Mouse (Mus musculus): ENCODE data around the gene Fry.
A peak's percentile ranks its signal among the peaks of the same experiment; 100 is the strongest.

Fry gene

GRCm38 (mm10) chr5:150229776-150230175, 111.3 kb downstream of the Fry start:
- peak; percentile 13 to 26 for DNase-seq

DNA sequence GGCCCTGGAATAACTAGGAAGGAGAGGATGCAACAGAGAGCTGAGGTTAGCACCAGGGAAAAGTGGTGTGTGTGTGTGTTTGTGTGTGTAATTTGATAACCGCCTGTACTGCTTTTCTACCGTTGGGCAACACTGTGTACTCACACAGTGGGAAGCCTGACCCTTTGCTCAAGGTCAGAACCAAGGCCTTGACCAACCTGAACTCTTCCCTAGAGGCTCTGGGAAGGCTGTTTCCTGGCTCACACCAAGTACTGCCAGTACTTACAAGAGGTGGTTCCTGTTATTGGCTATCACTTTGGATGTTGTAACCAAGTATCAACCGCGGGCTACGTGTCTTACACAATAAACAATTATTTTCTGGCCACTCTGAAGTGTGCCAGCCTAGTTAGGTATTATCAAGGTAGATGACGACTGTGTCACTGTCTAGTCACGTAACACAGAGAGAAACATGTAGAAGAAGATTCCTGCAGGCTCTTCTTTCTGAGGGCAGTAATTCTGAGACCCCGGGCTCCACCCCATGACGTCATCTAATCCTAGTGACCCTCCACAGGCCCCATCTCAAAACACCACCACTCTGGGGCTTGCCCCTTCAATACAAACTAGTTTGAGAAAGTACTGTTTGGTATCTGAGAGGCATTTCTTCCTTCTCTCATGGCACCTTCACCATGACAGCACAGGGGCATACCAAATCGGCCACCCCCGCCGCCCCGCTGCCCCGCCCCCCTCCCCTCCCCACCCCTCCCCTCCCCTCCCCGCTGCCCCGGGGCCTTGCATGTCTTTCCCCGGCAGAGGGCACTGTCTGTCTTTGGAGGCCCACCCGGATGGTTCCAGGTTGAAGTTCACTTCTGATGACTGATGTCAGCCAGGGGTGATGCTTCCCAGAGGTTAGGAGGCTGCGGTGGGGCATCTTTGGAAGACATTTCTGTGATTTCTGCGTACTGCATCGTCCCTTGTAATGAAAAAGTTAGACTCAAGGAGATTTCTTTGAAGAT, 114.0 kb downstream of the Fry start:
- DNase-seq: peak; percentile 54 to 56

- DNase-seq: peak; percentile 60 to 67
These were observed 114.9 kb downstream of the Fry start for GRCm38 (mm10) chr5:150233154-150233886.

GRCm38 (mm10) chr5:150235931-150236330, 117.5 kb downstream of the Fry start:
- DNase-seq: no peak

- no peak for DNase-seq
These were observed 118.2 kb downstream of the Fry start for GRCm38 (mm10) chr5:150236597-150236996.

DNA sequence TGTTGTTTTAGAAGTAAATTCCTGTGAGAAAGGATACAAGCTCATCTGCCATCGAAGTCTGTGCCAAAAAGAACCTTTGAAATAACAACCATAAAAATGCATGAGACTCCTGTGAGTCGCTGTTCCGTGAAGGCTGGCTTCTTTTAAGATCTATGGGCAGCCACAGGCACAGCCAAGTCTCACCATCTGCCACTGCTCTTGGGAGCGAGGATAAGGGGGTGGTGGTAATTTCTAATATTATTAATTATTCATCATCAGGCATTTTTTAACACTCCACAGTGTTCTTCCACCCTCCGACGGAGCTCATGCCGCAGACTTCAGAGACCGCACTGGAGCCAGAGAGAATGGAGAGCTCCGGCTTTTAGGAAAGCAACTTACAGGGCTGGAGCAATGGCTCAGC, 123.2 kb downstream of the Fry start:
- no peak for DNase-seq

DNA sequence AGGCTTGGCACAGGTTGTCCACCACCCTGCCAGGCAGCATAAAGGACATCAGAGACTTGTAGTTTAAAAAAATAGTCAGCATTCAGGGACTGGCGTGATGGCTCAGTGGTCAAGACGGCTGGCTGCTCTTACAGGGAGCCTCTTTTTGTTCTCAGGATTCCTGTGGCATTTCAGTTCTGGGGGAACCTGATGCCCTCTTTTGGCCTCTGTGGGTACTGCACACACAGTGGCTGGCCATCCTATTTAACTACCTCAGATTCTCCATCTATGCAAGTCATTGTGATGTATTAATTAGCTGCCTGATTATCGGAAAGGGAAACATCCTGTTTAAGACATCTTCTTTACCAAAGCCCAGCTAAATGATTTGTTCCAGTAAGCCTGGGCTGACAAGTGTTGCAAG, 128.3 kb downstream of the Fry start:
- peak; percentile 16 to 18 for DNase-seq

DNA sequence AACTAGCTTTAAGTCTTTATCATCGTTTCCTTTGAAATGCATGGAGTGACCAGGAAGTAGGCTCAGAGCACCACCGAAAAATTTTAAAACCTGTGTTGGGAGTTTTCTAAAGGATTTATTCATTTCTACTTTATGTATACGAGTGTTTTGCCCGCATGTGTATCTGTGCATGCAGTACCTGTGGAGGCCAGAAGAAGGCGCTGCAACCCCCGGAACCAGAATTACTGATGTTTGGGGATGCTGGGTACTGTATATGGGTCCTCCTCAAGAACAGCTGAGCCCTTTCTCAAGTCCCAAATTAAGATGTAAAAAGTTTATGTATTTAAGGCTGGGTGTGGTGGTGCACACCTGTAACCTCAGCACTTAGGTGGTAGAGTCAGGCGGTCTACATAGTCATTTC, 139.3 kb downstream of the Fry start:
- DNase-seq: peak; percentile 17 to 22

- peak; percentile 5 to 7 for DNase-seq
These were observed 141.0 kb downstream of the Fry start for GRCm38 (mm10) chr5:150259191-150260053.

GRCm38 (mm10) chr5:150260054-150260386, 141.6 kb downstream of the Fry start:
- DNase-seq: no peak

GRCm38 (mm10) chr5:150261361-150261760, 142.9 kb downstream of the Fry start:
- no peak for DNase-seq

DNA sequence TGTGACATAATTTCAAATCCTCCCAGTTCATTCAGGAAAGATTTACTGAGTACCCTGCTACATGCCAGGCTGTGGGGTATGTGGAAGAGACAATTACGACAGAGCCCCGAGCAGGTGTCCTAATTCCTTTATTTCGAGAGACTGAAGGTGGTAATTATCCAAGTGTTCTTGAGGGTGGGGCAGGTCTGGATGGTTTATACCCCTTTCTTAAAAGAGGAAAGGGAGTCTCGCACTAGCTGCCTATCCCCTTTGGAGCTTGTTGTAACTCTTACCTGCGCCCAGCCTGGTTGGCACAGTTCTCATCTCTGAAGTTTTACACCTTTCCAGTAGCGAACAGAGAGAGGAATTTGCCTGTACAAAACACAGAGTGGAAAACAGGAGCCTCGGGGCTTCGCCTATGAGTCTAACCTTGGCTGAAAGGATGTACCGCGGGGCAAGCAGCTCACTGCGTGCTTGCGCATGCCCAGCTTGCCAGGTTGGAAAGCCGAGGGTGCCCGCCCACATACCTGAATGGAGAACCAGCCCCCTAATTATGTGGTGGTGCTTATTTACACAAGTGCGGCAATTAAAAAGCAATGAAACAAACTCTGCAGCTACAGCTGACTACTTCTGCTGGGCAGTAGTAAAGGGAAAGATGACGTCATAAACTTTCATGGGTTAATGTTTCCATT, 143.7 kb downstream of the Fry start:
- no peak for DNase-seq

DNA sequence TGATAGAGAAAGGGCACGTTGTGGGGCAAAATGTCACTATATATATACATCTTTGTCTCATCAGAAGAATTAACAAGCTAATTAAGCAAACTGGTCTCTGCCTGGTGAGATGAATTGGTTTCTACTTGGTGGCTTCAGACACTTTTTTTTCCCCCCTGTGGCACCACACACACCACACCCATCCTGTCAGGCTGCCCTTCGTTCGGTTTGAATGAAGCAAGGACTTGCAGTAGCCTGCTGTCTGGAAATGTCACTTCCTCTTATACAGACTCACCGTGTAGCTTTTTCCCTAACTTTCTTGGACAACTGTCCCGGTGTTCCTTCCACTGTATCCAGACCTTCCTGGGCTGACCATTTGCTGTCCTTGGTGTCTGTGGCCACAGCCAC, 144.3 kb downstream of the Fry start:
- no peak for DNase-seq

GRCm38 (mm10) chr5:150263162-150263561, 144.7 kb downstream of the Fry start:
- no peak for DNase-seq

DNA sequence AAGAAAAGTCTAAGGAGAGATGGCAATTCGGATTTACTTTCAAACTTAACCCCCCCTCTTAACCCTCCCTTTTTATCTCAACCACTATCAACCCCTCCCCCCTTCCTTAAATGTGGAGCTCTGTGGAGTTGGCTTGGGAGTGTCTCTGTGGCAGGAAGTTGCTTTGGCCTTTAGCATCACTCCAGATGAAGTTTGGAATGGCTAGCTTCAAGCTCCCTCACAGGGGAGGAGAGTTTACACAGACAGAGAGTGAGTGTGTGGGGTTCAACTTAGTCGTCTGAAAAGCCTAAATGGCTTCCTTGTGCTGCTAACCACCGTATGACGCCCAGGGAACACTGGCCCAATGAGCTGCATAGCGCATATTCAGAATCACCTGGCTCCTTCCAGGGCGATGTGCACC, 145.2 kb downstream of the Fry start:
- no peak for DNase-seq

DNA sequence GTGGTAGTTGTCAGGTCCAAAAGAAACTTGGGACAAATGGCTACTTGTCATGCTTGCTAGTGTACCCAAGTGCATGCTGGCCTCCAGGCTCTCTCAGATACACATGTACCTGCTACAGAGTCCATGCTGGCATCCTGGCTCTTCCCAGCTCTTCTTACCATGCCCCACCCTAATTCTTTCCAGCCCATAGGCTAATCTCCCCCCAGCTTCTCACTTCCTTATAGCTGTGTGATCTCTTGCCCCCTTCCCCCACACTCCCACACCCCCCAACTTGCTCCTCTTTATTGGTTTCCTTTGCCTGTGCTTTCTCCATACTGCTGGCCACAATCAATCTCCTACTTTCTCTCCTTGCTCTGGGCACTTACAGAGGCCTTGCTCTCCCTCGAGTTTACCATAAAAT, 146.6 kb downstream of the Fry start:
- no peak for DNase-seq

GRCm38 (mm10) chr5:150265953-150266352, 147.5 kb downstream of the Fry start:
- no peak for DNase-seq

DNA sequence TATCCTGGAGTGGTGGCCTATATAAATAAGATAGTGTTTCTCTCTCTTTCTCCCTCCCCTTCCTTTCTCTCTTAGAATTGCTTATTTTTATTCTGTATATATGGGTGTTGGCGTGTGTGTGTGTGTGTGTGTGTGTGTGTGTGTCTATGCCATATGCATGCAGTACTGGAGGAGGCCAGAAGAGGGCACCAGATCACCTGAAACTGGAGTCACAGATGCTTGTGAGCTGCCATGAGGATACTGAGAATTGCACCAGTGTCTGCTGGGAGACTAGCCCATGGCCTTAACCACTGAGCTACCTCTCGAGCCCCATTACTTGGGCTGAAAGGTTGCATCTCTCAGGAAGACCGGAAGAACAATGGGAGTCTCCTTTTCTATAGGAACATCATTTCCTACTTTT, 149.8 kb downstream of the Fry start:
- DNase-seq: peak; percentile 36 to 37

DNA sequence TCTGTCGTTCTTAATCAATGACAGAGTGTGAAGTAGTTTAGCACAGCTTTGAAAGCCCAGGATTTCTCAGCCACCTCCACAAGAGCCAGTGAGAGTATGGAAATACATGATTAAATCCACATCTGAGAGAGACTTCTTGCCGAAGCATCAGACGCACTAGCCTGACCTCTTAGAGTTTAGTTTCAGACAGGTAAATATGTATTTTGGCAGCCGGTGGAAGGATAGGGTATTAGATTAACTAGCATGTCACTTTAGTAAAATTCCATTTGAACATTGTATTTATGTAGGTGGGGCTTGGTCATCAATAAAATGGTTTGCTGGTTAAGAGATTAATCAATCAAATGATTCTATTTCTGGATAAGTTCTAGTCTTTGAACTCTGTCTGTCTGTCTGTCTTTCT, 152.0 kb downstream of the Fry start:
- no peak for DNase-seq

- no peak for DNase-seq
These were observed 153.7 kb downstream of the Fry start for GRCm38 (mm10) chr5:150272173-150272572.

DNA sequence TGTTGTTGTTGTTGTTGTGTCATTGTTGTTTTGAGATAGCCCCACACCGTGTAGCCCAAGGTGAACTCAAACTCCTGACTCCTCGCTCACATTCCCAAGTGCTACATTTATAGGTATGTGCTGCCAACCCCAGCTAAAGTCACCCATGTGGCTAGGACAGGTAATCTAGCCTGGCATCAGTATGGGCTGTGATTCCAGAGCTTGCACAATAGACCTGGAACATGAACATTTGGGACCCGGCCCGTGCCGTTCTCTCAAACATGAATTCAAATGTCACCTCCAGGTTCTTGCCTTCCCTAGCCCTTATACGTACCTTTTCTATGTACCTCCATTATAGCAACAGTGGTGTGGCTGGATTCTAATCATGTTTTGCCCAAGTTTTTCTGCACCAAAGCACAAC, 156.9 kb downstream of the Fry start:
- DNase-seq: no peak

GRCm38 (mm10) chr5:150276611-150277010, 158.2 kb downstream of the Fry start:
- no peak for DNase-seq

DNA sequence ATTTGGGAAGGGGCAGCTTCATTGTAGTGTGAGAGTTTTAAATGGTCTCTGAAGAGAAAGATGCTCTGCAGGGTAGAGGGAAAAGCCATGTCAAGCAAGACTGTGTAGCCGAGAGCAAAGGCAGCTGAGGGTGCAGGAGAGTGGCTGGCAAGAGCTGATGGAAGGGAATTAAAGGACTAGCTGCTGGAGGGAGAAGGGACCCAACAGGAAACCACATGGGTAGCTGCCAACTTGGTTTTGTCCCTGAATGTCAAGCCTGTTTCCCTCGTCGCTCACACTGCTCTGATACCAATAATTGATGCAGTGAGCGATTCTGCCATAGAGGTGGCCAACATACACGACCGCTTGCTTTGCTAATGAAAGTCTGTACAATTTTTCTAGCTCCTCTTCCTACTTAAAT, 160.9 kb downstream of the Fry start:
- DNase-seq: no peak
